Mouse (Mus musculus) midbrain, embryonic 13.5 days (tissue): ENCODE data around the gene Prm3. TPM values are rescaled to one million over a fixed set of nuclear protein-coding genes. Genes with fewer than 3 reads are reported as not detected.

Source experiments
- ATAC-seq: fragments of 200-750 bp; cut with Nextera tagmentation; 2 replicates; pipeline ENCODE4 v1.8.0; 2017; ENCODE audit warnings: mild to moderate bottlenecking, moderate TSS enrichment, moderate library complexity
- H3K27ac ChIP-seq: fragments of 300-500 bp; sonication (generic); 2 replicates; pipeline ENCODE4 v1.5.1; 2015; ENCODE audit warnings: inconsistent platforms, mild to moderate bottlenecking, moderate library complexity
- H3K27me3 ChIP-seq: fragments of 300-500 bp; sonication (generic); 2 replicates; pipeline ENCODE4 v1.6.1; 2015; ENCODE audit warnings: mild to moderate bottlenecking, inconsistent platforms
- H3K36me3 ChIP-seq: fragments of 300-500 bp; sonication (generic); 2 replicates; pipeline ENCODE4 v1.6.1; 2015; ENCODE audit warnings: mild to moderate bottlenecking, inconsistent platforms
- H3K4me1 ChIP-seq: fragments of 300-500 bp; sonication (generic); replicated peaks from 2 replicates; pipeline ENCODE4 v1.6.1; 2015; ENCODE audit warnings: inconsistent platforms
- H3K4me2 ChIP-seq: fragments of 300-500 bp; sonication (generic); replicated peaks from 2 replicates; pipeline ENCODE4 v1.6.1; 2015; ENCODE audit warnings: moderate library complexity, mild to moderate bottlenecking, inconsistent platforms
- H3K4me3 ChIP-seq: fragments of 300-500 bp; sonication (generic); replicated peaks from 2 replicates; pipeline ENCODE4 v1.5.1; 2015; ENCODE audit warnings: mild to moderate bottlenecking, inconsistent platforms
- H3K9ac ChIP-seq: fragments of 300-500 bp; sonication (generic); replicated peaks from 2 replicates; pipeline ENCODE4 v1.6.1; 2015; ENCODE audit warnings: mild to moderate bottlenecking, inconsistent platforms
- H3K9me3 ChIP-seq: fragments of 300-500 bp; sonication (generic); 2 replicates; pipeline ENCODE4 v1.6.1; 2016; ENCODE audit warnings: mild to moderate bottlenecking, inconsistent platforms
- WGBS: fragments of 180-500 bp; shearing (Covaris S2); methylation state at CpG from one replicate; pipeline ENCODE4 v1.1.7; 2015; 5-methylcytosine and 5-hydroxymethylcytosine counted together
- polyA plus RNA-seq: library from polyadenylated mRNA; unstranded; fragments of >200 nt; fragmentation: Nextera tagmentation; extraction: Ambion mirVana; gene quantifications from 2 replicates; pipeline ENCODE4 v1.2.1, GENCODE M21; 2015

Gene Prm3
- polyA plus RNA-seq = not detected in 2 replicates

DNA sequence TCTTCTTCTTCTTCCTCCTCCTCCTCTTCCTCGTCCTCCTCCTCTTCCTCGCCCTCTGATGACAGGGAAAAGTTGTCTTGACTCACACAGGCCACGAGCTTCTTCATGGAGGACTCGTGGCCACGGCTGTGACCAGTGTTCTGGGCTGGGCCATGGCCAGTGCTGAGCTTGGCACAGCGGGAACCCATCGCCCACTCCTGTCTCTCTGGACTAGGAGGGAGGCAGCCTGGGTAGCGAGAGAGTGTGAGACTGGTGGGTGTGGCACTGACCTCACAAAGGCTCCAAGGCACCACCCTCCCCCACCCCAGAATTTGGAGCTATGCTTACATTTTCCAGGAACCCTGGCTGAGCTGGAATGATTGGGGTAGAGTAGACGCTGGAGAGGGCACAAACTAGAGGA lies at the start of gene Prm3:
TSS of gene Prm3 (minus strand) at position 213 of the 400 bp plus-strand sequence.
- Histone ChIP-seq H3K9me3 (no peaks in the 10 kb centered on the region; the same call in 1 of the 2 replicates), H3K36me3 (no peaks in the 10 kb centered on the region), H3K9ac (no peak within 1 kb of the TSS), H3K27ac (no peak within 1 kb of the TSS), H3K4me2 (no peak within 1 kb of the TSS), H3K4me3 (no peak within 1 kb of the TSS), H3K4me1 (peaks cover 5% of the 10 kb centered on the region), H3K27me3 (0 out of 2 replicates have a peak, but pooled peaks cover under 1% of the 10 kb centered on the region)
- WGBS = 77% methylated on average over 9 of the region's 9 CpGs
- no peak for ATAC-seq

DNA sequence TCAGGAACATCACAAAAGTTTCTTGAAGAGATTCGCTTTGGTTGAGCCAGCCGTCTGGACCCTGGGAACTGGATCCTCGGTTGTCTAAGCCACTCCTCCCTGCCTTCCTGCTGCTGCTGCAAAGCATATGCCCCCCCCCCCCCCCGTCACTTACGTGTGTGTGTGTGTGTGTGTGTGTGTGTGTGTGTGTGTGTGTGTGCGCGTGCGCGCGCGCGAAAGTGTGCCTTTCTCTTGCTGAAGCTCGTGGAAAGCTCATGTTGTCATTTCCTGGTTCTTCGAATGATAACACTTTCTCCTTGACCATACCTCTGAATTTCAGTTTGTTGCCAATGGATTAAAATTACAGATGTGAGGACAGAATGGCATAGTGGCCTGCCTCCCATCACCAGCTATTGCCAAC lies 49.3 kb upstream of the Prm3 start:
- no peak overlapping the region for H3K4me2 ChIP-seq
- H3K4me3 ChIP-seq = no peak overlapping the region
- no peak overlapping the region for H3K9ac ChIP-seq
- no peaks in the 10 kb centered on the region for H3K9me3 ChIP-seq
- WGBS = 93% methylated on average over 12 of the region's 14 CpGs
- H3K27me3 ChIP-seq = 0 out of 2 replicates have a peak, but pooled peaks cover 2% of the 10 kb centered on the region
- H3K27ac ChIP-seq = no peak overlapping the region
- peaks cover 27% of the 10 kb centered on the region for H3K4me1 ChIP-seq
- ATAC-seq = no peak
- H3K36me3 ChIP-seq = no peaks in the 10 kb centered on the region

GRCm38 (mm10) chr16:10838487-10839245 lies 48.0 kb upstream of the Prm3 start:
- Histone ChIP-seq H3K9ac (no peak overlapping the region), H3K27ac (no peak overlapping the region), H3K4me2 (no peak overlapping the region), H3K27me3 (peaks cover 8% of the 10 kb centered on the region; the same call in 1 of the 2 replicates), H3K4me1 (peaks cover 23% of the 10 kb centered on the region), H3K9me3 (no peaks in the 10 kb centered on the region), H3K36me3 (no peaks in the 10 kb centered on the region), H3K4me3 (no peak overlapping the region)
- WGBS = 52% methylated on average over 10 of the region's 10 CpGs
- ATAC-seq = no peak

DNA sequence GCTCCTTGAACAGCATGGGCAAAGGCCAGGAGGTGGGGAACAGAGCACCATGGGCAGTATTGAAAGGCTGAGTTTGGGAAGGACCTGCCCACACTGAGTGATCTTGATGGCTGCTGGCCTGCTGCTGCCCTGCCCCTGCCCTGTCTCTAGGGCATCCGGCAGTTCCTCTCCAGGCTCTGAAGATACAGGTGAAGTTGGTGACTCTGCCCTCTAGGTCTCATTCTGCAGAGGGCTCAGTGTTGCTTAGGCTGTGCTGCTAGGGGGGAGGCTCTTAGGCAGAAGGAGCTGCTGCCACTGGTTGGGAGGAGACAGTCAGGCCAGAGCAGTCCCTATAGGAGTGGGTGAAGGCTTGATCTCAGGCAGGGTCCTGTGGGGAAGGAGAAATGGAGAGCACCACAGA lies 47.2 kb upstream of the Prm3 start:
- no peak overlapping the region for H3K9ac ChIP-seq
- H3K36me3 ChIP-seq = no peaks in the 10 kb centered on the region
- ATAC-seq = no peak
- no peak overlapping the region for H3K4me3 ChIP-seq
- no peak overlapping the region for H3K4me2 ChIP-seq
- no peaks in the 10 kb centered on the region for H3K9me3 ChIP-seq
- peaks cover 20% of the 10 kb centered on the region for H3K4me1 ChIP-seq
- no peak overlapping the region for H3K27ac ChIP-seq
- 89% methylated on average over 1 of the region's 1 CpGs for WGBS
- H3K27me3 ChIP-seq = peaks cover 10% of the 10 kb centered on the region; the same call in 1 of the 2 replicates

- peaks cover 10% of the 10 kb centered on the region; the same call in 1 of the 2 replicates for H3K27me3 ChIP-seq
- H3K9ac ChIP-seq = no peak overlapping the region
- no peak overlapping the region for H3K4me2 ChIP-seq
- ATAC-seq = no peak
- H3K27ac ChIP-seq = no peak overlapping the region
- WGBS = 91% methylated on average over 3 of the region's 3 CpGs
- H3K4me1 ChIP-seq = peaks cover 20% of the 10 kb centered on the region
- no peak overlapping the region for H3K4me3 ChIP-seq
- H3K9me3 ChIP-seq = no peaks in the 10 kb centered on the region
- H3K36me3 ChIP-seq = no peaks in the 10 kb centered on the region
Observed at GRCm38 (mm10) chr16:10837250-10837649, 46.5 kb upstream of the Prm3 start.

- no peak overlapping the region for H3K27ac ChIP-seq
- H3K9ac ChIP-seq = no peak overlapping the region
- no peaks in the 10 kb centered on the region for H3K9me3 ChIP-seq
- peaks cover 10% of the 10 kb centered on the region; the same call in 1 of the 2 replicates for H3K27me3 ChIP-seq
- no peak overlapping the region for H3K4me3 ChIP-seq
- 98% methylated on average over 3 of the region's 3 CpGs for WGBS
- H3K4me2 ChIP-seq = no peak overlapping the region
- H3K4me1 ChIP-seq = peaks cover 20% of the 10 kb centered on the region
- H3K36me3 ChIP-seq = no peaks in the 10 kb centered on the region
- no peak for ATAC-seq
Observed at GRCm38 (mm10) chr16:10836388-10836787, 45.7 kb upstream of the Prm3 start.

DNA sequence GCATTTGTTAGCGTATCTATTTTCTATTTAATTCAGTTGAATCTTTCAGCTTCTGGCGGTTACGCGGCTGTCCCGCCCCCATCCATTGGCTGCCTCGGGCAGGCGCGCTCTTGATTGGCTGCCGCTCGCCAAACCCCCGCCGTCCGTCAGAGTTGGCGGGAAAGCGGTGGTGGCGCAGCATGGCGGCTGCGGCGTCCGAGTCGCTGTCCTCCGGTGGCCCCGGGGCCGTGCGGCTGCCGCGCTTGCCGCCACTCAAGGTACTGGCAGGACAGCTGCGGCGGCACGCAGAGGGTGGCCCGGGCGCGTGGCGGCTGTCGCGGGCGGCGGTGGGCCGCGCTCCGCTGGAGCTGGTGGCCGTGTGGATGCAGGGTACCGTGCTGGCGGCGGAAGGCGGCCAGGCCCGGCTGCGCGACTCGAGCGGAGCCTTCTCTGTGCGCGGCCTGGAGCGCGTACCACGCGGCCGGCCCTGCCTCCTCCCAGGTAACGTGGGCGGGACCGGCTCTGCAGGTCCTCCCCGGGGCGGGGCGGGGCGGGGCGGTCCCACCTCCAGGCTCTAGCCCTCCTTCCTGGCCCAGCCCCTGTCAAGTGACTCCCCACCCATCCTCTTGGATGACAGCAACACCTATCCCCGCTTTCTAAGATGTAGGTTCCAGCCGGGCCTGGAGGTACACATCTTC lies 44.3 kb upstream of the Prm3 start, which contains the start of gene Rmi2:
TSS of gene Rmi2 (plus strand) at position 149 of the 677 bp plus-strand sequence.
- no peaks in the 10 kb centered on the region for H3K9me3 ChIP-seq
- H3K27ac ChIP-seq = no peak within 1 kb of the TSS
- peak within 1 kb of the TSS; percentile 69 for H3K9ac ChIP-seq
- H3K4me2 ChIP-seq = peak within 1 kb of the TSS; percentile 95
- peaks cover 20% of the 10 kb centered on the region for H3K4me1 ChIP-seq
- H3K36me3 ChIP-seq = no peaks in the 10 kb centered on the region
- H3K27me3 ChIP-seq = peaks cover 10% of the 10 kb centered on the region; the same call in 1 of the 2 replicates
- ATAC-seq = peak; percentile 93
- under 1% methylated on average over 65 of the region's 69 CpGs for WGBS
- H3K4me3 ChIP-seq = peak within 1 kb of the TSS; percentile 84

- H3K9ac ChIP-seq = no peak overlapping the region
- no peak overlapping the region for H3K27ac ChIP-seq
- WGBS = 10% methylated on average over 12 of the region's 12 CpGs
- H3K36me3 ChIP-seq = no peaks in the 10 kb centered on the region
- H3K27me3 ChIP-seq = peaks cover 10% of the 10 kb centered on the region; the same call in 1 of the 2 replicates
- peaks cover 20% of the 10 kb centered on the region for H3K4me1 ChIP-seq
- peak overlapping the region; percentile 84 for H3K4me3 ChIP-seq
- no peak for ATAC-seq
- no peaks in the 10 kb centered on the region for H3K9me3 ChIP-seq
- peak overlapping the region; percentile 95 for H3K4me2 ChIP-seq
Observed at GRCm38 (mm10) chr16:10834542-10834910, 43.8 kb upstream of the Prm3 start.

GRCm38 (mm10) chr16:10828461-10828805 lies 37.7 kb upstream of the Prm3 start:
- Histone ChIP-seq H3K4me3 (no peak overlapping the region), H3K4me2 (no peak overlapping the region), H3K27me3 (no peaks in the 10 kb centered on the region), H3K4me1 (no peaks in the 10 kb centered on the region), H3K27ac (no peak overlapping the region), H3K9ac (no peak overlapping the region), H3K9me3 (no peaks in the 10 kb centered on the region), H3K36me3 (no peaks in the 10 kb centered on the region)
- ATAC-seq = no peak
- WGBS = 82% methylated on average over 4 of the region's 4 CpGs

DNA sequence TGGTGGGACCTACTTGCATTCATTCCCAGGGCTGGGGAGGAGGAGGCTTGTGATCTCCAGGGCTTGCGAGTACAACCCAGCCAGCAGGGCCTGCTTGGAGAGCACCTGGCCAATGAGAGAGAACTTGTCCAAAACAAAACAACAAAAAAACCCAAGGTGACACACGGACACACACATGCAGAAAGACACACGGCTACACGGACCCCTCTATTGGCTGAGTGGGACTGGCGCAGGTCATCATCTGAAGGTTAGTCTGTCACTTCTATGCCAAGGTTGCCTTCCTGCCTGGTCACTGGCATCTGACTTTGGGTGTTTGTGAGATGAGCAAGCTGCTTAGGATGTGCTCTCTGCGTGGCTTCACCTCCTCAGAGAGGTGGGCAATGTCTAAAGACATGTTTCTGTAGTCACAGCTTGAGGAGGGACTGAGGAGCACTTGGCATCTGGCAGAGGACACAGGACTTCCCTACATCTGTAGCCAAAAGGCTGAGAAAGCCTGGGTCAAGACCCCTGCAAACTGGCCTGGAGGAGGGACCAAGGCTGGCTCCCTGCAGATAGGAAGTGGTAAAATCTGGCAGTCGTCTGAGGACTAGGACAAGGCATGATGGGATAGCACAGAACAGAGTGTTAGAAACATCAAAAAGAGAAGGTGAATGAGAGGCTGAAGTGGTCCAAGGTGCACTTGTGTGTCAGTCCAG lies 37.2 kb upstream of the Prm3 start:
- 89% methylated on average over 7 of the region's 7 CpGs for WGBS
- H3K4me1 ChIP-seq = no peaks in the 10 kb centered on the region
- no peak overlapping the region for H3K9ac ChIP-seq
- H3K9me3 ChIP-seq = no peaks in the 10 kb centered on the region
- no peak overlapping the region for H3K4me2 ChIP-seq
- H3K27me3 ChIP-seq = no peaks in the 10 kb centered on the region
- ATAC-seq = no peak
- H3K27ac ChIP-seq = no peak overlapping the region
- H3K36me3 ChIP-seq = no peaks in the 10 kb centered on the region
- no peak overlapping the region for H3K4me3 ChIP-seq

DNA sequence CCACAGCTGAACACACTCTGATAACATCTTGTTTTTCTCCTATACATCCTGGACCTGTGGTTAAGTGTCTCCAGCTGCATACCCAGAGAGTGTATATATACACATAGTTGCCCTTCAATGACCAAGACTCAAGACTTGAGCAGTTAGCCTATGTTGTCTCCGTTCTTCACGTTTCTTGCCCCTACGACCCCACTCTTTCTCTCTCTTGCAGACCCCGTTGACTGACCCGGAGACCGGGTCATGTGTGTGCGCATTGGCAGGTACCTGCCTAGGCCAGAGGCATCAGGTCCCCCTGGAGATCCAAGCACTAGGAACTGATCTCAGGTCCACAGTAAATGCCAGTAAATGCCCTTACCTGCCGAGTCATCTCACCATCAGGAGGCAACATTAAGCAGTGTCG lies 36.6 kb upstream of the Prm3 start:
- Histone ChIP-seq H3K4me3 (no peak overlapping the region), H3K4me2 (no peak overlapping the region), H3K36me3 (no peaks in the 10 kb centered on the region), H3K27me3 (no peaks in the 10 kb centered on the region), H3K9me3 (no peaks in the 10 kb centered on the region), H3K4me1 (no peaks in the 10 kb centered on the region), H3K27ac (no peak overlapping the region), H3K9ac (no peak overlapping the region)
- no peak for ATAC-seq
- 90% methylated on average over 9 of the region's 9 CpGs for WGBS

- Histone ChIP-seq H3K27ac (no peak overlapping the region), H3K36me3 (no peaks in the 10 kb centered on the region), H3K9ac (no peak overlapping the region), H3K4me3 (no peak overlapping the region), H3K27me3 (no peaks in the 10 kb centered on the region), H3K4me2 (no peak overlapping the region), H3K4me1 (no peaks in the 10 kb centered on the region), H3K9me3 (no peaks in the 10 kb centered on the region)
- no peak for ATAC-seq
- WGBS = 95% methylated on average over 4 of the region's 4 CpGs
Observed at GRCm38 (mm10) chr16:10825840-10826239, 35.1 kb upstream of the Prm3 start.
